Mouse (Mus musculus): ENCODE measurements at regions not wholly inside any gene's neighbourhood (a gene's known extent, or its start where the extent isn't known, plus 50 kb on each side); places are given as distances from the start of the nearest gene placed in this dataset.

- DNase-seq (ENCODE audit: extremely low spot score in 1 of 2, low spot score in 1 of 2) = no peak
These were observed 203.5 kb downstream of the C1d start for GRCm38 (mm10) chr11:17460920-17461279.

GRCm38 (mm10) chr11:17461701-17462100 is 204.3 kb downstream of the C1d start:
- no peak for DNase-seq (ENCODE audit: extremely low spot score in 1 of 2, low spot score in 1 of 2)

- peak in 1 of 2 experiments; percentile 31 for DNase-seq (ENCODE audit: extremely low spot score in 1 of 2, low spot score in 1 of 2)
These were observed 207.5 kb downstream of the C1d start for GRCm38 (mm10) chr11:17464875-17465274.

- DNase-seq (ENCODE audit: extremely low spot score in 1 of 2, low spot score in 1 of 2) = no peak
These were observed 211.2 kb downstream of the C1d start for GRCm38 (mm10) chr11:17468431-17469165.

GRCm38 (mm10) chr11:17481436-17481996 is 224.1 kb downstream of the C1d start:
- DNase-seq (ENCODE audit: extremely low spot score in 1 of 2, low spot score in 1 of 2) = no peak

- no peak for DNase-seq (ENCODE audit: extremely low spot score in 1 of 2, low spot score in 1 of 2)
These were observed 226.6 kb downstream of the C1d start for GRCm38 (mm10) chr11:17483849-17484441.

- no peak for DNase-seq (ENCODE audit: extremely low spot score in 1 of 2, low spot score in 1 of 2)
These were observed 244.0 kb downstream of the C1d start for GRCm38 (mm10) chr11:17501120-17502043.

- no peak for DNase-seq (ENCODE audit: extremely low spot score in 1 of 2, low spot score in 1 of 2)
These were observed 244.7 kb downstream of the C1d start for GRCm38 (mm10) chr11:17502052-17502451.

GRCm38 (mm10) chr11:17522220-17522919 is 265.0 kb downstream of the C1d start:
- DNase-seq (ENCODE audit: extremely low spot score in 1 of 2, low spot score in 1 of 2) = no peak

GRCm38 (mm10) chr11:17523329-17523728 is 265.9 kb downstream of the C1d start:
- DNase-seq (ENCODE audit: extremely low spot score in 1 of 2, low spot score in 1 of 2) = no peak

GRCm38 (mm10) chr11:17524985-17525775 is 267.8 kb downstream of the C1d start:
- no peak for DNase-seq (ENCODE audit: extremely low spot score in 1 of 2, low spot score in 1 of 2)

GRCm38 (mm10) chr11:17526476-17526875 is 269.1 kb downstream of the C1d start:
- DNase-seq (ENCODE audit: extremely low spot score in 1 of 2, low spot score in 1 of 2) = no peak

GRCm38 (mm10) chr11:17528609-17529008 is 271.2 kb downstream of the C1d start:
- no peak for DNase-seq (ENCODE audit: extremely low spot score in 1 of 2, low spot score in 1 of 2)

GRCm38 (mm10) chr11:17533706-17534105 is 276.3 kb downstream of the C1d start:
- no peak for DNase-seq (ENCODE audit: extremely low spot score in 1 of 2, low spot score in 1 of 2)

GRCm38 (mm10) chr11:17546286-17546685 is 288.9 kb downstream of the C1d start:
- DNase-seq (ENCODE audit: extremely low spot score in 1 of 2, low spot score in 1 of 2) = no peak

- DNase-seq (ENCODE audit: extremely low spot score in 1 of 2, low spot score in 1 of 2) = no peak
These were observed 291.8 kb downstream of the C1d start for GRCm38 (mm10) chr11:17549148-17549547.

- DNase-seq (ENCODE audit: extremely low spot score in 1 of 2, low spot score in 1 of 2) = no peak
These were observed 297.9 kb downstream of the C1d start for GRCm38 (mm10) chr11:17555276-17555675.

GRCm38 (mm10) chr11:17591780-17592487 is 334.6 kb downstream of the C1d start:
- DNase-seq (ENCODE audit: extremely low spot score in 1 of 2, low spot score in 1 of 2) = no peak
